Mouse (Mus musculus): ENCODE measurements around the gene Spef1. TPM values are rescaled to one million over a fixed set of nuclear protein-coding genes. Genes with fewer than 3 reads are reported as not detected.

Spef1 gene
- polyA plus RNA-seq, 1 experiment from 2014 or later: 1.5 TPM

DNA sequence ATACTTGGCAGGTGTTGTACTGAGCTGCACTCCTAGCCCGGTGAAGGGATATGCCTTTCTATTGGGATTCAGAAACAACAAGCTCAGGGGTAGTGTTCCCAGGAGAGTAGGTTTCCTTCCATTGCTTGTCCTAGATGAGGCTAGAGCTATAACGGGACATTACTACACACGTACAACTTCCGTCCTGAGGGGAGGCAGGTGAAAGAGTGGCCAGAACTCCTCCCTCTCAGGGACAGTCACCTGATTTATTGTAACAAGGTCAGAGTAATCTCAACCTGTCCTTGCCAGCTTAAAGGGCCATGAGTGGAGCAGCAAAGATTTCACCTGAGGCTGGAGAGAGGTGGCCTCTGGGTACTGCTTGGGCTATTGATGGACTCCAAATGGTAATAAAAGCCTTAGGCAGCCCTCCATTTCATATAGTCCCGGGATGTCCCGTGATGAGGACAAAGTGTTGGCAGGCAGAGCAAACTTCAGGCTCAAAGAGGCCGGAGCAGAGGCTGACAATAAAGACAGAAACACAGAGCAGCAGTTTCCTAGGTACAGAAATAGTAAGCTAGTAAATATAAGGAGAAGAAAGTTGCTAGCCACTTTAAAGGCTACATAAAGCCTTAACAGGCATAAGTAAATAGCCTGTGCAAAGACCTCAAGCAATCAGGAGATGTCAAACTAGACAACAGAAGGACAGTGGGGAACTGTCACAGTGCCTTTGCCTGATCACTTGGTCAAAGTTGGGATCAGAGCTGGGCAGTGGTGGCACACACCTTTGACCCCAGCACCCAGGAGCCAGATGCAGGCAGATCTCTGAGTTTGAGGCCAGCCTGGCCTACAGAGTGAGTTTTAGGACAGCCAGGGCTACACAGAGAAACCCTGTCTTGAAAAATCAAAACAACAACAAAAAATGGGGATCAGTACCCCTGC is 29.1 kb upstream of the Spef1 start:
- Histone ChIP-seq H3K27ac (peak overlapping the region; percentile 10; the same call in 1 of the 2 replicates), H3K27me3 (ENCODE audit: insufficient read depth, poor library complexity, severe bottlenecking) (no peaks in the 10 kb centered on the region), H3K4me1 (peaks cover 24% of the 10 kb centered on the region), H3K9me3 (no peaks in the 10 kb centered on the region), H3K36me3 (peaks cover 22% of the 10 kb centered on the region), H3K4me3 (no peak overlapping the region)
- WGBS: 81% methylated on average over 7 of the region's 7 CpGs
- no peak for DNase-seq (ENCODE audit: low spot score)

DNA sequence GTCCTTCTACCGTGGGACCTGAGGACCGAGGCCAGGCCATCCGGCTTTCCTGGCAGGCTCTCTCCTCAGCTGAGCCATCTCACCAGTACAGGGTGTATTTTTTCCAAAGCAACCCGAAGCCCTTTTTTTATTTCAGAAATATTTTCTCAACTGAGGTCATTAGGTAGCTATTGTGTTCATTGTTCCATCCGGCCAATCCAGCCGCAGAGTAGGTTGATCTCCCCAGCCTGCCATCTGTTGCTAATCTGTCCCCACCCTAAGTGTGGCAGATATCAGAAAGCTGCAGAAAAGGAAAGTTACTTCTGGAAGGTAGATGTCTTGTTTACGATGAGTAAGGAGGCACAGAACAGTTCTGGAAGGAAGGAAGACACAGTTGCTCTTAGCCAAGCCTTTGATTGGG is 26.7 kb upstream of the Spef1 start:
- no peaks in the 10 kb centered on the region for H3K9me3 ChIP-seq
- no peak overlapping the region for H3K4me3 ChIP-seq
- no peak for DNase-seq (ENCODE audit: low spot score)
- no peaks in the 10 kb centered on the region for H3K27me3 ChIP-seq (ENCODE audit: insufficient read depth, poor library complexity, severe bottlenecking)
- peaks cover 22% of the 10 kb centered on the region for H3K36me3 ChIP-seq
- 72% methylated on average over 7 of the region's 7 CpGs for WGBS
- peak overlapping the region; percentile 71; the same call in 1 of the 2 replicates for H3K27ac ChIP-seq
- peaks cover 38% of the 10 kb centered on the region for H3K4me1 ChIP-seq

DNA sequence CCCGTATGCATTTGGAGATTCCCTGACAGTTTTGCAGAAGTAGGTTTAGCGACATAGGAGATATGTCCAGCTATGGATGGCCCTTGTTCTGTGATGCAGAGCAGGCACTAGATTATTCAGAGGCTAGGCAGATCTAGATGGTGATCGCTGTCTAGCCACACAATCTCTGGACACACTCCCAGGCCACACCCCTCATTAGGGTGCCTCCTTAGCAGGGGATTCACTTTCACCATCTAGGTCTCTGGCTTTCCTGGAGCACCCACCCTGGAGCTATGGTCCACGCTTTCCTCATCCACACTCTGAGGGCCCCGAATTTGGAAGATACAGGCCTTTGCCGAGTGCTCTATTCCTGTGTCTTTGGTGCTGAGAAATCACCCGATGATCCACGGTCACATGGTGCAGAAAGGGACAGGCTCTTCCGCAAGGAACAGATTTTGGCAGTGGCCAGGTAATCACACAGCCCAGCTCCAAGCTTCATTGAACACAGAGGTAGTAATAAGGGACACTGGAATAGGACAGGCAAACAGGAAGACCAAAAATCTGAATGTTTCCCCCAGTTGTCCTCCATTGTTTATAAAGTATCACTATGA is 24.0 kb upstream of the Spef1 start:
- Histone ChIP-seq H3K27me3 (ENCODE audit: insufficient read depth, poor library complexity, severe bottlenecking) (no peaks in the 10 kb centered on the region), H3K9me3 (no peaks in the 10 kb centered on the region), H3K27ac (peak overlapping the region; percentile 93), H3K4me3 (peak overlapping the region; percentile 61), H3K36me3 (peaks cover 22% of the 10 kb centered on the region), H3K4me1 (peaks cover 38% of the 10 kb centered on the region)
- no peak for DNase-seq (ENCODE audit: low spot score)
- 64% methylated on average over 9 of the region's 9 CpGs for WGBS

DNA sequence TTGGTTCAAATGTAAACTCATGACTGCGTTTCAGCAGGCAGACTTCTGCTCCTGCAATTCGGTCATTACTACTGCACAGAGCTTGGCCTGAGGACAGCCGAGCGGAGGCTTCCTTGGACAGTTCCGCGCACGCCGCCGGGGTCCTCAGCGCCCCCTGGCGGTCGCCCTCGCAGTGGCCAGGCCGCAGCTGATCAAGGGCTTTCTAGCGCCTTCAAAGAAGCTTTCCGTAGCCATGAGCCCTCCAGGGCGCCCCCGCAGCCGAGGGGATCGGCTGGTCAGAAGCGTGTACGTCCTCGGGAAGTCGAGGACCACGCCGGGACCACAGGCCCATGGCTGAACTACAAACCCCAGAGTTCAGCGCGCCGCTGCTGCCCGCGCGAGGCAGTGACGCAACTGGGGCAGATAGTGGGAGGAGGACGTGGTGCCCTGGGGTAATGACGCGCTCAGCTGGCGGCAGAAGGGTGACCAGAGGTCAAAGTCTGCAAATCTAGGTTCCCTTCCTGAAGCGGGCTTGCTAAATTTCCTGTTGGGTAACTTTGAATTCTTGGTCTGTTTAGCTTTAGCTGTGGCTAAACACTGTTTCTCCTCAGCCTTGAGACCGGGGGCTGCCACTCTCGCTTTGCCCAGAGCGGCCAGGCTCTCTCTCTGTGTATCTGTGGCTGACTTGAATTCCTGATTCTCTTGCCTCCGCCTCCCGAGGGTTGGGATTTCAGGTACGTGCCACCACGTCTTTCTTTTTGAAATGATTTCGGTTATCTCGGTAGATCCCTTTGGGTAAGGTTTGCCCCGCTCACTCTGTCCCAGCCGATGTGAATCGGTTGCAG is 23.1 kb upstream of the Spef1 start:
- no peaks in the 10 kb centered on the region for H3K9me3 ChIP-seq
- H3K27ac ChIP-seq: peak overlapping the region; percentile 93
- H3K4me3 ChIP-seq: peak overlapping the region; percentile 61
- H3K4me1 ChIP-seq: peaks cover 44% of the 10 kb centered on the region
- 1% methylated on average over 50 of the region's 50 CpGs for WGBS
- H3K36me3 ChIP-seq: peaks cover 22% of the 10 kb centered on the region
- DNase-seq (ENCODE audit: low spot score): peak; percentile 98
- no peaks in the 10 kb centered on the region for H3K27me3 ChIP-seq (ENCODE audit: insufficient read depth, poor library complexity, severe bottlenecking)

DNA sequence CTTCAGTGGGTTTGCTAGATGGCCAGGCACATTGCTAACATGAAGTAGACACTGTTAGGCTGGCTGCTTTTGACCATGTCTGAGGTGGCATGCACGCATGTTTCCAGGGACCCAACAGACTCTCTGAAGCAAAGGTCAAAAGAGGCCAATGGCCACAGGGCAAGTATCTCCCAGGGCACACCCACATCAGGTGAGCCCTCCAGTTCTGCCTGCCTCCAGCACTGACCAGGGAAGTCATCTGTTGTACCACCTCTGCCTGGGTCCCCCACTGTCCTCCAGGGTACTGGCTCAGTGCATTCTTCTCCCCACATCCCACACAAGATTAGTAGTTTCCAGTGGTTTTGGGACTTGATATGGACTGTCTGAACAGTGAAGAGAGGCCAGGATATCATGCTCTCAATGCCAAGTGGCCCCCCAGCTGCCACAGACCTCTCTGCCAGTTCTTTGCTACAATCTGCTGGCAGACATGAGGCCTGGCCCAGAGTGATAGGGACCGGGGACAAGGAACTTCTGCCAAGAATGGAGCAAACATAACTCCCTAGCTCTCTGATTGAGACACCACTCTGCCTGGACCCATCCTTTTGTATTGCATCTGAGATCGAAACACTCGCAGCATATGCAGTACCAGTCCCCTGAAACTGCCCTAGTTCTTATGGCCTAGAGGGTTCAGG is 22.2 kb upstream of the Spef1 start:
- peaks cover 19% of the 10 kb centered on the region for H3K36me3 ChIP-seq
- H3K4me1 ChIP-seq: peaks cover 51% of the 10 kb centered on the region
- H3K9me3 ChIP-seq: no peaks in the 10 kb centered on the region
- peak overlapping the region; percentile 93 for H3K27ac ChIP-seq
- no peaks in the 10 kb centered on the region for H3K27me3 ChIP-seq (ENCODE audit: insufficient read depth, poor library complexity, severe bottlenecking)
- H3K4me3 ChIP-seq: peak overlapping the region; percentile 61; the same call in 1 of the 2 replicates
- 75% methylated on average over 4 of the region's 4 CpGs for WGBS
- no peak for DNase-seq (ENCODE audit: low spot score)

DNA sequence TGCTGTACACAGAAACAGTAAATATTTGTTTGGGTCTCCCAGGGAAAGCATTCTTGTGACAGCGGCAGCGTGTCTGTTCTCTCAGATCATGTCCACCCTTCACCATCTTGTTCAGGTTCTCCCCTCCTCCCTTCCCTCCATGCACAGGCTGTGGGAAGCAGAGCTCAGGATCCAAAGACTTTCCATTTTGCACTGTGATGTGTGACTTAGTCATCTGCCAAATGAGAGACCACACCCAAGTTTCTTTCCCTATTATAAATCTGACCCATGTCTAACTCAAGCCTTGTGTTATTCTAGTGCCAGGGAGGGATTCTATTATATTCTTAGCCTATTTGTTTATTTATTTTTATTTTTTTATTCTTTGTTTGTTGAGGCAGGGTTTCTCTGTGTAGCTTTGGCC is 21.3 kb upstream of the Spef1 start:
- H3K9me3 ChIP-seq: no peaks in the 10 kb centered on the region
- no peak for DNase-seq (ENCODE audit: low spot score)
- WGBS: 95% methylated on average over 2 of the region's 2 CpGs
- no peaks in the 10 kb centered on the region for H3K27me3 ChIP-seq (ENCODE audit: insufficient read depth, poor library complexity, severe bottlenecking)
- no peak overlapping the region for H3K4me3 ChIP-seq
- peaks cover 11% of the 10 kb centered on the region for H3K36me3 ChIP-seq
- H3K27ac ChIP-seq: no peak overlapping the region
- peaks cover 42% of the 10 kb centered on the region for H3K4me1 ChIP-seq

DNA sequence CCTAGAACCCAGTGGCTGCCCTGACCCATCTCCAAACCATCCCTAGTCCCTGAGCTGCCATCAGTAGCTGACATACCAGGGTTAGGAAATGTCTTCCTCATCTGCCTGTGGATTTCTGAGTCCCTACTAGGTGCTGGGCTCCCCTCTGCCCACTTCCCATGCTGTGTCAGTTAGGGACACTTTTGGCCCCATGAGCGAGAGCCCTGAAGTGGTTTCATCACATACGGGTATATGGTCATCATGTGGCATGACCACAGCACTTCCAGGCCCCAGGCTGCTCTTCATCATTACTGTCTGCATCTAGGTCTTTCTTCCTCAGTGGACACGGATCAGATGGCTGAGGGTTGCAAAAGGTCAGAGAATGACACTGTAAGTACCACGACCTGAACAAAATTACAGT is 19.7 kb upstream of the Spef1 start, which contains the start of gene Ap5s1:
TSS of gene Ap5s1 (plus strand) at position 301 of the 400 bp plus-strand sequence.
- WGBS: 74% methylated on average over 4 of the region's 4 CpGs
- Histone ChIP-seq H3K4me3 (no peak within 1 kb of the TSS), H3K4me1 (peaks cover 30% of the 10 kb centered on the region), H3K9me3 (no peaks in the 10 kb centered on the region), H3K27me3 (ENCODE audit: insufficient read depth, poor library complexity, severe bottlenecking) (no peaks in the 10 kb centered on the region), H3K36me3 (no peaks in the 10 kb centered on the region), H3K27ac (peak within 1 kb of the TSS; percentile 45; the same call in 1 of the 2 replicates)
- DNase-seq (ENCODE audit: low spot score): no peak

DNA sequence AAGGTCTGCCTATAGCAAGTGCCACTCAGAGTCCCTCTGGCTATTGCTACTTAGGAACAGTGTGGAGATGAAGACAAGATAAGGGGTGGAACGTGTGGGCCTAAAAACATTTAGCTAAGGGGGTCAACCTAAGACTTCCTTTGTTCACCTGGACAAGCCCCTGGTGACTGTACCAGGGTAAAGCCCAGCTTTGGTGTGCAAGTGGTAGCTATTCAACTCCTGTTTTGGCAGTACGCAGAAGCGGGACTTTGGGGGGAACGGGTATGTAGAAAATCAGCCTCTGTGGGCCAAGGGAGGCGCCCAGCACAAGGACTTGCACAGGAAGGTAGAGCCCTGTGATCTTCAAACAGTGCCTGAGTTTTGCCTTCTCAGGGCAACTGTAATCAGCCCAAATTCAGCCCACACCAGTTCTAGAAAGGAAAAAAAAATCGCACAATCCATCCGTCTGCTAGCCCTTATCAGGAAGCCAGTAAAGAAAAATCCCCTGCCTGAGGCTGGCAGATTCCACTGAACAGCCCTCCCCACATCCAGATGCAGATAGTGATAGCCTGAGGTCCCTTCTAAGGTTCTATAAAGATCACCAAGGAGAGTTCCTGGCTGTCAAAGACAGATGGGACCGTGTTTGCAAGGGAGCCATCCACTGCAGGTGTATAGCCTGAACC is 18.6 kb upstream of the Spef1 start:
- Histone ChIP-seq H3K27me3 (ENCODE audit: insufficient read depth, poor library complexity, severe bottlenecking) (no peaks in the 10 kb centered on the region), H3K36me3 (no peaks in the 10 kb centered on the region), H3K27ac (peak overlapping the region; percentile 45; the same call in 1 of the 2 replicates), H3K4me1 (peaks cover 25% of the 10 kb centered on the region), H3K4me3 (no peak overlapping the region), H3K9me3 (no peaks in the 10 kb centered on the region)
- WGBS: 60% methylated on average over 8 of the region's 8 CpGs
- DNase-seq (ENCODE audit: low spot score): peak; percentile 92

DNA sequence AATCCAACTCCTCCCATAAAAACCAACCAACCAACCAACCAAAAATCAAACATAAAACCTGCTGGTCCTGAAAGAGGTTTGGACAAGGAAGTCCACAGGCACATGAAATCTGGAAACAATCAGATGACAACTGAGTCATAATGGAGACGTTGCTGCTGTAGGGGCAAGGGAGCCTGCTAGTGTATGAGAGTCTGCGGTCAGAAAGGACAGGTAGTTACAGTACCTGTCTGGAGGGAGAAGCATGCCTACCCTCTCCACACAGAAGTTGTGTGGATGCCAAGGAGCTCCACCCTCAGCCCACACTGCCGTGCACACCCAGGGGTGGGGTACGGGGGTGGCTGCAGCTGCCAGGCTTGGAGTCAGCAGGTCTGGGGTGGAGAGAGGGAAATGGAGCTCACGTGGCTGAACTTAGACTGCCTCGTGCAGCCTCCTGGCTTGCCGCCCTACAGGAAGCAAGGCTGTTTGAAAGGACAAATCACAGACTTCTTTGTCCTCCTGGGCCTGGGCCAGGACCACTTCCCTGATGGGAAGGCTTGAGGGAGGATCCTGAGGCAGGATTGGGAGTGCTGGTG is 17.4 kb upstream of the Spef1 start:
- peaks cover 3% of the 10 kb centered on the region; the same call in 1 of the 2 replicates for H3K36me3 ChIP-seq
- H3K4me3 ChIP-seq: no peak overlapping the region
- WGBS: 55% methylated on average over 7 of the region's 7 CpGs
- peaks cover 19% of the 10 kb centered on the region for H3K4me1 ChIP-seq
- no peaks in the 10 kb centered on the region for H3K27me3 ChIP-seq (ENCODE audit: insufficient read depth, poor library complexity, severe bottlenecking)
- DNase-seq (ENCODE audit: low spot score): no peak
- peak overlapping the region; percentile 49 for H3K27ac ChIP-seq
- no peaks in the 10 kb centered on the region for H3K9me3 ChIP-seq

DNA sequence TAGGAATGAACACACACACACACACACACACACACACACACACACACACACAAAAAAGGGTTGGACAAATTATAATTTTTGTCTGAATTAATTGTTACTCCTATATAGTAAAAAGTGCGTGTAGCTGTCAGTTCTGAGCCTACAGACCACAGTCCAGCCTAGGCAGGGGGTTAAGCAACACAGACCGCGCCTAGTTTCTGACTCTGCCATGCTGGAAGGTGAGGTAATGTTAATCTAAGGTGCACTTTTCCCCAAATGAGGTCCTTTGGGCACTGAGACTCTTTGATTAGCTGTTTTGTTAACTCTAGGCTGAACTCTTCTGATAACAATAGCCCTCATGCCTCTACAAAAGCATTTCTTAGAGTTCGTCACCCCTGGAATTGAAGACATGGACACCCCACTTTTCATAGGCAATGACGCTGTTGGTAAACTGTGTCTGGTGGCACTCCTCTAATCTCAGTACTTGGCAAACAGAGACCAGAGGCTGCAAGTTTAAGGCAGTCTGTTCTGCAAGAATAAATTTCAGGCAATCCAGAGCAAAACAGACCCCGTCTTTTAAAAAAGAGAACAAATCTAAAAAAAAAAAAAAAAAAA is 16.8 kb upstream of the Spef1 start:
- no peaks in the 10 kb centered on the region for H3K27me3 ChIP-seq (ENCODE audit: insufficient read depth, poor library complexity, severe bottlenecking)
- no peak overlapping the region for H3K4me3 ChIP-seq
- 83% methylated on average over 6 of the region's 6 CpGs for WGBS
- H3K36me3 ChIP-seq: peaks cover 3% of the 10 kb centered on the region; the same call in 1 of the 2 replicates
- no peak overlapping the region for H3K27ac ChIP-seq
- no peak for DNase-seq (ENCODE audit: low spot score)
- no peaks in the 10 kb centered on the region for H3K9me3 ChIP-seq
- H3K4me1 ChIP-seq: peaks cover 14% of the 10 kb centered on the region

DNA sequence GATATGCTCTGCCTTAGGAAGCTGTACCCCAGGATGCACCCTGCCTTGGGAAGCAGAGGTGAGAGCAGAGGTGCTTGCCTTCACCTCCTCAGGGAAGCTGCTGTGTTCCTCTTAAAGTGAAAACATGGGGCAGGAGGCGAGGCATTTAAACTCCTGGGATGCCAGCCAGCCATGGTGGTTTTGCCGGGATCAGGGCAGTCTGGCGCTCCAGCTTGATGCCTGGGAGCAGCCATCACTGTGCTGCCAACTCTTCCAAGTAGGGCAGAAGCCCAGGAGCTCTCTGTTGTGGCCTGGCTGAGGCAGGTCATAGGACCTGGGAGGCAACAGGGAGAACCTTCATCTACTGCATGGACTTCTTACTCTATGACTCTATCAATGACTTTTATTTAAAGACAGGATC is 14.2 kb upstream of the Spef1 start:
- H3K9me3 ChIP-seq: no peaks in the 10 kb centered on the region
- DNase-seq (ENCODE audit: low spot score): no peak
- peak overlapping the region; percentile 17; the same call in 1 of the 2 replicates for H3K27ac ChIP-seq
- H3K4me3 ChIP-seq: no peak overlapping the region
- no peaks in the 10 kb centered on the region for H3K27me3 ChIP-seq (ENCODE audit: insufficient read depth, poor library complexity, severe bottlenecking)
- peaks cover 14% of the 10 kb centered on the region for H3K4me1 ChIP-seq
- 89% methylated on average over 3 of the region's 3 CpGs for WGBS
- H3K36me3 ChIP-seq: peaks cover 22% of the 10 kb centered on the region
